Mouse (Mus musculus) kidney, embryonic 15.5 days (tissue): ENCODE measurements around the gene Lipa. TPM values are rescaled to one million over a fixed set of nuclear protein-coding genes. Genes with fewer than 3 reads are reported as not detected.

Experiments
- ATAC-seq: fragments of 200-750 bp; cut with Nextera tagmentation; replicated peaks from 2 replicates; pipeline ENCODE4 v1.8.0; 2017; ENCODE audit warnings: moderate TSS enrichment; ENCODE audit not compliant: low FRiP score
- H3K27ac ChIP-seq: fragments of 300-500 bp; sonication (generic); 2 replicates; pipeline ENCODE4 v1.5.1; 2015; ENCODE audit warnings: mild to moderate bottlenecking, inconsistent platforms
- H3K27me3 ChIP-seq: fragments of 300-500 bp; sonication (generic); 2 replicates; pipeline ENCODE4 v1.6.1; 2015; ENCODE audit warnings: inconsistent platforms
- H3K36me3 ChIP-seq: fragments of 300-500 bp; sonication (generic); 2 replicates; pipeline ENCODE4 v1.6.1; 2015; ENCODE audit warnings: inconsistent platforms
- H3K4me1 ChIP-seq: fragments of 300-500 bp; sonication (generic); 2 replicates; pipeline ENCODE4 v1.6.1; 2015; ENCODE audit warnings: inconsistent platforms
- H3K4me2 ChIP-seq: fragments of 300-500 bp; sonication (generic); 2 replicates; pipeline ENCODE4 v1.6.1; 2015; ENCODE audit warnings: moderate library complexity, mild to moderate bottlenecking, inconsistent platforms
- H3K4me3 ChIP-seq: fragments of 300-500 bp; sonication (generic); replicated peaks from 2 replicates; pipeline ENCODE4 v1.5.1; 2015; ENCODE audit warnings: mild to moderate bottlenecking, inconsistent platforms
- H3K9ac ChIP-seq: fragments of 300-500 bp; sonication (generic); 2 replicates; pipeline ENCODE4 v1.6.1; 2015; ENCODE audit warnings: mild to moderate bottlenecking, inconsistent platforms
- H3K9me3 ChIP-seq: fragments of 300-500 bp; sonication (generic); replicated peaks from 2 replicates; pipeline ENCODE4 v1.6.1; 2016; ENCODE audit warnings: inconsistent platforms
- WGBS: fragments of 180-500 bp; shearing (Covaris S2); methylation state at CpG from one replicate; pipeline ENCODE4 v1.1.7; 2015; ENCODE audit warnings: mixed read lengths; 5-methylcytosine and 5-hydroxymethylcytosine counted together
- polyA plus RNA-seq: library from polyadenylated mRNA; unstranded; fragments of >200 nt; fragmentation: Nextera tagmentation; extraction: Ambion mirVana; gene quantifications from 2 replicates; pipeline ENCODE4 v1.2.1, GENCODE M21; 2015

Lipa gene
- polyA plus RNA-seq, 1 experiment from 2014 or later: 32.5 TPM

DNA sequence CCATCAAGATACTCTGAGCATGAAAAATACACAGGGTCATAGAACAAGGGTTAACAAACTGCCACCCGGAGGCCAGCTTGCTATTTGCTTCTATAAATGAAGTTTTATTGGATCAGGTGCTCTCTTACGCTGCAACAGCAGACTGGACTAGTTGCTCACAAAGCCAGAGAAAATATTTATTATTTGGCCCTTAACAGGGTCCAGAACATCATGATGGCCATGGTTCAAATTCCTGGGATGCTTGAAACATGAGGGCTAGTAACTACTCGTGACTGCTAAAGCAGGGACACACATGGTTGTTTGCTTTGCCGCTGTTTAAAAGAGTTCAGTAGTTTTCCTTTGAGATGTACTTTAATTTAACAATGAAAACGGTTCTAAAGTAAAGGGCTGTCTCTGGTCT, 24.7 kb upstream of the Lipa start:
- Histone ChIP-seq H3K4me1 (peaks cover 17% of the 10 kb centered on the region; the same call in 1 of the 2 replicates), H3K4me2 (peak overlapping the region; percentile 26), H3K9ac (no peak overlapping the region), H3K27me3 (no peaks in the 10 kb centered on the region), H3K4me3 (peak overlapping the region; percentile 17; the same call in 1 of the 2 replicates), H3K9me3 (no peaks in the 10 kb centered on the region), H3K36me3 (no peaks in the 10 kb centered on the region), H3K27ac (peak overlapping the region; percentile 64)
- 41% methylated on average over 5 of the region's 5 CpGs for WGBS
- ATAC-seq: no peak

DNA sequence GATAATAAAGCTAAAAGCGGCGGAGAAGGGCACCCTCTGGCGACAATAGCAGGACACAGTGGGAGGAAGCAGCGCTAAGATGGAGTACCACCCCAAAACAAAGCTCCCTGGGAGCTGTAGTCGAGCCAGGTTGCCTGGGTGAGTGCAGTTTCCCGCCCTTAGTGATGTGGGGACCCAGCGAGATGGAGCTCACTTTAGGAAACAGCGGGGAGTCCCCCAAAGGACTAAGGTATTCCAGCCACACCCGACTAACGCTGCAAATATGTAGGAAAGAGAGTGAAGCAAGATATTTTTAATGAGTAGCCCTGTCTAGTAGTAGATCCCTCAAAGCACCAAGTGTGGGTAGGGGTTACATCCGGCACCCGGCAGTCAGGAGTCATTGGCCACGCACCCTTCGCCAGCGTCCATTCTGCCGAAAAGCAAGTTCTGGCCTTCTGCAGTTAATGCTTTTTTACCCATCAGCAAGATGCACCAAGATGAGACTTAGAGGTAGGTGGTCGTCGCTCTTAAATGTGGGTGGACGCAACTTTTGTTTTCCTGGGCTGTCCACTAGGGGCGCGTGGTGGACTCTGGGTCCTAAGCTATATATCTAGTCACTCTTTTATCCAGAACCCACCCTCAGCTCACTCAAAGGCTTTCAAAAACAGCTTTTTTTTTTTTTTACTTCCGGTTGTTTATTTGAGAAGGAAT, 23.4 kb upstream of the Lipa start, which contains the start of gene Ifit2:
Ifit2 (plus strand) TSS at position 161 of the 690 bp plus-strand sequence.
- under 1% methylated on average over 22 of the region's 22 CpGs for WGBS

DNA sequence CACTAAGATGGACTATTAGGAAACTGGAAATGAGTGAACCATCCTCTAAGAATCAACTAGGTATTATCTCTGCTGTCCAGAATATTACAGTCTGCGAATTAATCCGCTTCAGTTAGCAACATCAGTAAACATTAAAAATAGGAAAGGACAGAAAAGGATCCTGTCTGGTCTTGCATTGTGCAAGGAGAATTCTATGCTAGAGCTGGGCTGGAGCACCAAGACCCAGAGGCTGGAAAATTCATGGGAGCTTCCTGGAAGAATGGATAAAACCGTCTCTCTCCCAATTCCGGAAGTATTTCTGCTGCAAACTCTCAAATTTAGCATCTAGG, 22.9 kb upstream of the Lipa start:
- no peak for ATAC-seq
- 0 out of 2 replicates have a peak overlapping the region, but pooled peaks have one; percentile 32 for H3K9ac ChIP-seq
- peak overlapping the region; percentile 54 for H3K4me3 ChIP-seq
- WGBS: 36% methylated on average over 4 of the region's 4 CpGs
- no peaks in the 10 kb centered on the region for H3K27me3 ChIP-seq
- no peaks in the 10 kb centered on the region for H3K36me3 ChIP-seq
- no peaks in the 10 kb centered on the region for H3K9me3 ChIP-seq
- peak overlapping the region; percentile 68 for H3K4me2 ChIP-seq
- peak overlapping the region; percentile 81; the same call in 1 of the 2 replicates for H3K27ac ChIP-seq
- peaks cover 17% of the 10 kb centered on the region; the same call in 1 of the 2 replicates for H3K4me1 ChIP-seq

More for the DNA sequence above, 23.4 kb upstream of the Lipa start, which contains the start of gene Ifit2:
- ATAC-seq: peak; percentile 95
- H3K9ac ChIP-seq: peak within 1 kb of the TSS; percentile 35
- H3K4me2 ChIP-seq: peak within 1 kb of the TSS; percentile 68
- H3K4me3 ChIP-seq: peak within 1 kb of the TSS; percentile 54
- peak within 1 kb of the TSS; percentile 81 for H3K27ac ChIP-seq
- no peaks in the 10 kb centered on the region for H3K9me3 ChIP-seq
- H3K36me3 ChIP-seq: no peaks in the 10 kb centered on the region
- H3K27me3 ChIP-seq: no peaks in the 10 kb centered on the region
- H3K4me1 ChIP-seq: peaks cover 17% of the 10 kb centered on the region; the same call in 1 of the 2 replicates

DNA sequence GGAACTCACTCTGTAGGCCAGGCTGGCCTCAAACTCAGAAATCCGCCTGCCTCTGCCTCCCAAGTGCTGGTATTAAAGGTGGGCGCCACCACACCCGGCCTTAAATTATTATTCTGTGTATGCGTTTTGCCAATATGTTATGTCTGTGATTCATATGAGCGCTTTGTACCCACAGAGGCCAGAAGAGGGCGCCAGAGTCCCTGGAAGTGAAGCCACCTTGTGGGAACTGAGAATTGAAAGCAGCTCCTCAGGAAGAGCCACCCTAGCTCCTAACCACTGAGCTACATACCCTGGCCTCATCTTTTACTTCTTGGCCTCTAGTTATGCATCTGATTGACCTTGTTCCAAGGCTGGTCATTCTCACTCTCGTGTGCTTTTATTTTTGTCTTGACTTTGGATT, 20.7 kb upstream of the Lipa start:
- no peak for ATAC-seq
- WGBS: 27% methylated on average over 7 of the region's 7 CpGs

DNA sequence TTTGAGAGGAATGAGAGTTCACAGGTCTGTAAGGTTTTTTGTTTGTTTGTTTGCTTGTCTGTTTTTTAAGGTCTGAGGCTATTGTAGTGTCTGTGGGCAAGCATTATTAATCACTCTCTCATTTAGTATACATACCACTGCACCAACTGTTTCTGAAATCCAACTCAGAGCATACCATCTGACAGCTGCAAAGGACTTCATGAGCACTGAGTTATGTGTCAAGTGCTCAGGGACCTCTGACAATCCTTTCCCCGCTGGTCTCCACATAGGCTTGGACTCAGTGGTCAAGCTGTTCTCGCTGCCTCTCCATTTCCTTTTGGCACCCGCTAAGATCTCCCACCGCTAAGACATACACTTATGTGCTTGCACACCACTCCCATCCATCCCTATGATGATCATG, 18.9 kb upstream of the Lipa start:
- no peak overlapping the region for H3K9ac ChIP-seq
- ATAC-seq: no peak
- H3K4me1 ChIP-seq: no peaks in the 10 kb centered on the region; the same call in 1 of the 2 replicates
- no peak overlapping the region for H3K27ac ChIP-seq
- no peaks in the 10 kb centered on the region for H3K9me3 ChIP-seq
- no peaks in the 10 kb centered on the region for H3K36me3 ChIP-seq
- 89% methylated on average over 4 of the region's 4 CpGs for WGBS
- no peaks in the 10 kb centered on the region for H3K27me3 ChIP-seq
- H3K4me3 ChIP-seq: no peak overlapping the region
- no peak overlapping the region for H3K4me2 ChIP-seq

More for the DNA sequence above, 20.7 kb upstream of the Lipa start:
- Histone ChIP-seq H3K4me1 (peaks cover 12% of the 10 kb centered on the region; the same call in 1 of the 2 replicates), H3K9me3 (no peaks in the 10 kb centered on the region), H3K4me2 (no peak overlapping the region), H3K4me3 (no peak overlapping the region), H3K36me3 (no peaks in the 10 kb centered on the region), H3K9ac (no peak overlapping the region), H3K27ac (no peak overlapping the region), H3K27me3 (no peaks in the 10 kb centered on the region)

DNA sequence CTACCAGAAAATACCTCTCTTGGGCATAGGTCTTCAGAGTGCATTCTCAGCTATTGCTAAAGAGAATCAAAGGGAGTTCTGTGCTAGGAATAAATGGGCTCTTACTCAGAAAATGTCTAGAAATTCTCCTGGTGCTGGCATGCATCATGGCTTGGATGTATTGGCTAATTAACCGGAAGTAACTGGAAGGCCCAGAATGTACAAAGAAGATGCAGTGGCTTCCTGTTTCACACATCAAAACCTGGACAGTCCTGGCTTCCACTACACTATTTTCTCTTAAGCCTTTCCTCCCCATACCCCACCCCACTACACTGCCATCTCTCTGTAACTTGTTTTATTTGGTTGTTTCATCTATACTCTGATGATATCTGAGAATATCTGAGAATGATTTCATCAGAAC, 12.1 kb upstream of the Lipa start:
- no peak overlapping the region for H3K4me3 ChIP-seq
- no peaks in the 10 kb centered on the region for H3K9me3 ChIP-seq
- H3K27ac ChIP-seq: no peak overlapping the region
- H3K27me3 ChIP-seq: no peaks in the 10 kb centered on the region
- 80% methylated on average over 1 of the region's 1 CpGs for WGBS
- H3K4me2 ChIP-seq: no peak overlapping the region
- no peak for ATAC-seq
- H3K4me1 ChIP-seq: no peaks in the 10 kb centered on the region
- H3K36me3 ChIP-seq: no peaks in the 10 kb centered on the region
- no peak overlapping the region for H3K9ac ChIP-seq

DNA sequence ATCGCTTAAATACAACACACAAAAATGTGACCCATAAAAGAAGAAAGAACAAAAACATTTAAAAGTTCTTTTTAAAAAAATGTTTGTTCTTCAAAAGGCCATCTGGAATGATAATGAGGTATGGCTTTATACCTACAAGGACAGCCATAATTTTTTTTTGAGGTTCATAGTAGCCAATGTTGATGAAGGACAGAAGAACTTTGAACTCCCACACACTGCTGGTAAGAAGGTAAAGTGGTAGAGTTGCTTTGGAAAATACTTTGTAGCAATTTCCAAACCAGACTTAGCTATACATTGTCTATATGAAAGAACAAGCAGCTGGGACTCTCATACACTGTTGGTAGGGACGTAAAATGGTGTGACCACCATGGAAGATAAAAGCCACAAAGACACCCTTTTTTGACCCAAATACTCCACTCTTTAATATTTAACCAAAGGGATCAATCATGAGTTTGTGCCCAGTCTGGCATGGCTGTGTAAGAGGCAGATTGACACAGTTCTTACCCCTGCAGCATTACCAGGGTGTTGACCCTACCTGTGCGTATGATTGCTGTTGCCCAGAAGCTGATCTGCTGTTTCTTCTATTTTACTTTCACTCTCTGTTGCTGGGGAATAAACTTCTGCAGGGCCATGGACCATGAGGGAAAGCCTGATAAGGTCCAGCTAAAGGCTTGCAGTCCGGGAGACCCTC, 4.9 kb upstream of the Lipa start:
- Histone ChIP-seq H3K4me2 (no peak overlapping the region), H3K9ac (no peak overlapping the region), H3K4me1 (no peaks in the 10 kb centered on the region), H3K27me3 (no peaks in the 10 kb centered on the region), H3K4me3 (no peak overlapping the region), H3K9me3 (no peaks in the 10 kb centered on the region), H3K36me3 (no peaks in the 10 kb centered on the region), H3K27ac (no peak overlapping the region)
- 93% methylated on average over 4 of the region's 4 CpGs for WGBS
- ATAC-seq: no peak

DNA sequence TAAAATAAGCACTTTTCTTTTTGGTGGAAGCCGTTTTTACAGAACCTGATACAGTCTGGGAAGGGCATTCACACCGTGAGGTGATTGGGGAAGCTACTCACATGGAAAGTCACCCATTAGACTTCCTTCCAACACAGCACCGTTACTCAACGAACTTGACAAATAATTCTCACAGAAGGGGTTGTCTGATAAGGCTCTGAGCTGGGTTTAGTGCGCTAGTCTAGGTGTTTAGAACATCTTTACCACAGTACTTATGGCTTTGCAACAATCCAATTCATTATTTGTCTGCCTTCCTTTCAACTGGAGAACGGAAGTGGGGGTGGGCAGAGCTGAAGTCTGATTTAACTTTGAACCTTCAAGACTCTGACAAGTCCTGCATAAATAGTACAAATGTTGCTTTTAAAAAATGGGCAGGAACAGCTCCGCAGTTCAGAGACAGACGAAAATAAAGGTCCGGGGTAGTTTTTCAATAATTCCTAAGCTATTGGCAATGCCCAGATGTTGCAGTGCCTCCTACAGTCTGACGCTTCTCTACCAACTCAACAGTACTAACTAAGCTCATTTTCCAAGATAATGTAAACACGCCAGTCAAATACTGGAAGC, 852 bp downstream of the Lipa start:
- peak overlapping the region; percentile 73 for H3K4me3 ChIP-seq
- peaks cover 5% of the 10 kb centered on the region; the same call in 1 of the 2 replicates for H3K36me3 ChIP-seq
- peak; percentile 19; the same call in 1 of the 2 replicates for ATAC-seq
- no peaks in the 10 kb centered on the region for H3K27me3 ChIP-seq
- WGBS: 32% methylated on average over 11 of the region's 11 CpGs
- H3K4me1 ChIP-seq: peaks cover 9% of the 10 kb centered on the region; the same call in 1 of the 2 replicates
- peak overlapping the region; percentile 70; the same call in 1 of the 2 replicates for H3K27ac ChIP-seq
- H3K4me2 ChIP-seq: peak overlapping the region; percentile 94
- no peaks in the 10 kb centered on the region for H3K9me3 ChIP-seq
- peak overlapping the region; percentile 62 for H3K9ac ChIP-seq

DNA sequence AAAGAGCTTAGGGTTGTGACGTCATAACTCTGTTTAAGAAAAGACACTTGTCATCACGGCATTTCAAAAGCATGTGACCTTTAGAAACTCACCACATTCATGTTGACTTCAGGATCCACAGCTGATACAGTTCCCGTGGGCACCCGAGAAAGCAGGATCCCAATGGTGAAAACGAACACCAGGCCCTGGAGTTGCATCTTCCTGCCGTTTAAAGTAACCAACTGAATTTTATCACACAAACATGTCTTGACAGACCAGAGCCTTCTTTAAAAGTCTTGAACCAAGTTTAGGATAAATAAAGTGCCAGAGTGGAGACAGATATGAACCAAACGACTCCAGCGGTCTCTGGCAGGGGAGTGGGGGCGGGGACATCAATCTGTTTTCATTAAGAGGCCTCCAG, 2.6 kb downstream of the Lipa start:
- Histone ChIP-seq H3K9me3 (no peaks in the 10 kb centered on the region), H3K36me3 (peaks cover 10% of the 10 kb centered on the region; the same call in 1 of the 2 replicates), H3K4me3 (no peak overlapping the region), H3K4me1 (peaks cover 9% of the 10 kb centered on the region; the same call in 1 of the 2 replicates), H3K27ac (no peak overlapping the region), H3K27me3 (no peaks in the 10 kb centered on the region), H3K9ac (no peak overlapping the region), H3K4me2 (no peak overlapping the region)
- ATAC-seq: no peak
- 61% methylated on average over 9 of the region's 9 CpGs for WGBS

DNA sequence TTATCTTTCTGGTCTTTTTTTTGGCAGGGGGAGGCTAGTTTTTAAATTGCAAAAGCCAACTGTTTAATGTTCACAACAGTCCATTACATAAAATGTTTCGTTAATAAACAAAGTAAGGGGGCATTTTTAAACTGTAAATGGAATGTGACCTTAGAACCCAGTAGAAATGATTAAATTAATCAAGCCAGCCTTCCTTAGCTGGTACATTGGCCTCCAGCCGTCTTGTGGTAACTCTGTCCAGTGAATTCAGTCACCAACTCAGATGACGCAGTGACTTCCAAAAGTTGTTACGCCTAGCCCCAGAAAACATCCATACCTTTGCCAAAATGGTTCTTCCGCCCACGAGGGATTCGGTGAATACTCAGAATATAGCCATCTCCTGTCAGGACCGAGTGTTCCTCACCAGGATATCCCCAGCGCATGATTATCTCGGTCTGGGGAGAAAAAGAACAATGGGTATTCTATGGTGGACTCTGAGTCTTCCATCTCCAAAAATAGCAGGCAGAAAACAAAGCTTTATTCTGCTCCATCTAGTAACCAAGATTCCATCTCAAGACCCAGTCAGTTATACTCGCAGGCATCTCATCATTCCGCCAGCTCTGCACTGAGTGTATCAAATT, 4.1 kb downstream of the Lipa start:
- H3K27me3 ChIP-seq: no peaks in the 10 kb centered on the region
- WGBS: 78% methylated on average over 12 of the region's 12 CpGs
- no peak for ATAC-seq

DNA sequence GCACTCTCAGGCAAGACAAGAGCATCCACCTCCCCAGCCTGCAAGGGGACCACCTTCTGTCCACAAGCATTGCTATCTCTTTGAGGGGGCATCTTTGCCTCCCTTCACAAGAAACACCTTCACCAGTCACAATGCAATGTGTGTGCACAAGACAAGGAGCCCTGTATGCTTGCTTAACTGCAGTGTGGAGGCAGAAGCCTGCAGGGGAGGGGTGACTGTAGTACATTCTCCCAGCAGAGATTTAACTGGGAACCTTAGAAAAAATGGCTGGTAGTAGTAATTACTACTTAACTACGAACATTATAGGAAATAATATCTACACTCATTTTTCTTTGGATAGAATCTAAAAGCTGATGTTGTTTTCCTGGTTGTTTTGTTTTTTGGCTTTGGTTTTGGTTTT, 5.3 kb downstream of the Lipa start:
- Histone ChIP-seq H3K4me2 (no peak overlapping the region), H3K4me3 (no peak overlapping the region), H3K27me3 (no peaks in the 10 kb centered on the region), H3K9me3 (no peaks in the 10 kb centered on the region), H3K4me1 (peaks cover 9% of the 10 kb centered on the region; the same call in 1 of the 2 replicates), H3K36me3 (peaks cover 10% of the 10 kb centered on the region; the same call in 1 of the 2 replicates), H3K27ac (no peak overlapping the region), H3K9ac (no peak overlapping the region)
- ATAC-seq: no peak
- 95% methylated on average over 1 of the region's 1 CpGs for WGBS

More for the DNA sequence above, 4.1 kb downstream of the Lipa start:
- peaks cover 10% of the 10 kb centered on the region; the same call in 1 of the 2 replicates for H3K36me3 ChIP-seq
- H3K9ac ChIP-seq: no peak overlapping the region
- H3K9me3 ChIP-seq: no peaks in the 10 kb centered on the region
- no peak overlapping the region for H3K4me3 ChIP-seq
- no peak overlapping the region for H3K4me2 ChIP-seq
- peaks cover 9% of the 10 kb centered on the region; the same call in 1 of the 2 replicates for H3K4me1 ChIP-seq
- no peak overlapping the region for H3K27ac ChIP-seq
